Mouse (Mus musculus): ENCODE measurements around the gene Atg4d.
A peak's percentile ranks its signal among the peaks of the same experiment; 100 is the strongest.
"Not testable (repeated sequence)": the region's sequence is repeated elsewhere in the genome, so short reads cannot be mapped to it uniquely, and the experiment has no call there.

Gene Atg4d

GRCm38 (mm10) chr9:21312134-21312533 is 47.0 kb downstream of the Atg4d start, which contains the start of gene Ap1m2:
TSS of gene Ap1m2 (minus strand) at chr9:21312337.
- no peak for DNase-seq (ENCODE audit: low spot score in 2 of 2)

- peak; percentile 75 to 81 for DNase-seq (ENCODE audit: low spot score in 2 of 2)
Measured at GRCm38 (mm10) chr9:21313394-21313793, 48.3 kb downstream of the Atg4d start.

- no peak for DNase-seq (ENCODE audit: low spot score in 2 of 2)
Measured at GRCm38 (mm10) chr9:21314367-21315140, 49.5 kb downstream of the Atg4d start.

- DNase-seq (ENCODE audit: low spot score in 2 of 2): no peak
Measured at GRCm38 (mm10) chr9:21315421-21315820, 50.3 kb downstream of the Atg4d start.

GRCm38 (mm10) chr9:21316696-21317095 is 51.6 kb downstream of the Atg4d start:
- DNase-seq (ENCODE audit: low spot score in 2 of 2): no peak

GRCm38 (mm10) chr9:21318792-21319191 is 53.7 kb downstream of the Atg4d start:
- no peak for DNase-seq (ENCODE audit: low spot score in 2 of 2)

- no peak for DNase-seq (ENCODE audit: low spot score in 2 of 2)
Measured at GRCm38 (mm10) chr9:21319503-21319902, 54.4 kb downstream of the Atg4d start.

- DNase-seq (ENCODE audit: low spot score in 2 of 2): no peak
Measured at GRCm38 (mm10) chr9:21320280-21320618, 55.2 kb downstream of the Atg4d start.

GRCm38 (mm10) chr9:21320619-21321512 is 55.8 kb downstream of the Atg4d start, which contains the start of gene Slc44a2:
TSS of gene Slc44a2 (plus strand) at chr9:21320698.
- peak; percentile 75 to 78 for DNase-seq (ENCODE audit: low spot score in 2 of 2)

- peak in 1 of 2 experiments; percentile 18 for DNase-seq (ENCODE audit: low spot score in 2 of 2)
Measured at GRCm38 (mm10) chr9:21321513-21321835, 56.4 kb downstream of the Atg4d start.

- DNase-seq (ENCODE audit: low spot score in 2 of 2): peak; percentile 34 to 45
Measured at GRCm38 (mm10) chr9:21322211-21322916, 57.3 kb downstream of the Atg4d start.

GRCm38 (mm10) chr9:21322917-21323297 is 57.8 kb downstream of the Atg4d start:
- not testable (repeated sequence) for DNase-seq (ENCODE audit: low spot score in 2 of 2)

- no peak for DNase-seq (ENCODE audit: low spot score in 2 of 2)
Measured at GRCm38 (mm10) chr9:21324269-21324668, 59.2 kb downstream of the Atg4d start.
